Mouse (Mus musculus): ENCODE data around the gene Lrrc29. TPM values are rescaled to one million over a fixed set of nuclear protein-coding genes. Genes with fewer than 3 reads are reported as not detected.

Lrrc29 gene
- polyA plus RNA-seq, 1 experiment, result 13.1 TPM

DNA sequence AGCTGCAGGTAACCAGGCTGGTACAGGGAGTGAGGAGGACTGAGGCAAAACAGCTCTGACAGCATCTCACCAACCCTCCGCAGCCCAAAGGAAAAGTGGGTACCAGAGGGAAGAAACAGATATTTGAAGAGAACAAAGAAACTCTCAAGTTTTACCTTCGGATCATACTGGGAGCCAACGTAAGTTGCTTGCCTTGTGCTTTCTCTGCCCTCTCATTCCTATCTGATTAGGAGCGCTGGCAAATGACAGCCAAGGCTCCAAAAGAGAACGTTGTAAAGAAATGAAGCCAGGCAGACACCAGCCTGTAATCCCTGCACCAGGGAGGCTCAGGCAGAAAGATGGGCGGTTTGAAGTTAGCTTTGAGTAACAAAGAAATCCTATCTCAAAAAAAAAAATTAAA is 890 bp upstream of the Lrrc29 start:
- Histone ChIP-seq H3K36me3 (ENCODE audit: control insufficient read depth, insufficient read depth, low read length) (peaks cover 25% of the 10 kb centered on the region; the same call in 1 of the 2 replicates), H3K4me3 (ENCODE audit: control insufficient read depth, insufficient read depth, low read length) (peak overlapping the region; percentile 74), H3K27ac (ENCODE audit: control insufficient read depth, insufficient read depth, low read length) (no peak overlapping the region), H3K4me1 (replicated peaks; ENCODE audit: control insufficient read depth, insufficient read depth, low read length) (peaks cover 12% of the 10 kb centered on the region), H3K27me3 (ENCODE audit: control insufficient read depth, insufficient read depth, low read length) (no peaks in the 10 kb centered on the region)
- TF ChIP-seq POLR2A (IDR thresholded peaks at IDR 0.05; ENCODE audit: control insufficient read depth, extremely low read depth, insufficient read depth, low read length, poor library complexity) (no peak), CTCF (IDR thresholded peaks at IDR 0.05; ENCODE audit: borderline replicate concordance, control insufficient read depth, extremely low read depth, insufficient read depth, low read length, poor library complexity) (no peak)
- WGBS, result 45% methylated on average over 6 of the region's 6 CpGs
- no peak for DNase-seq

DNA sequence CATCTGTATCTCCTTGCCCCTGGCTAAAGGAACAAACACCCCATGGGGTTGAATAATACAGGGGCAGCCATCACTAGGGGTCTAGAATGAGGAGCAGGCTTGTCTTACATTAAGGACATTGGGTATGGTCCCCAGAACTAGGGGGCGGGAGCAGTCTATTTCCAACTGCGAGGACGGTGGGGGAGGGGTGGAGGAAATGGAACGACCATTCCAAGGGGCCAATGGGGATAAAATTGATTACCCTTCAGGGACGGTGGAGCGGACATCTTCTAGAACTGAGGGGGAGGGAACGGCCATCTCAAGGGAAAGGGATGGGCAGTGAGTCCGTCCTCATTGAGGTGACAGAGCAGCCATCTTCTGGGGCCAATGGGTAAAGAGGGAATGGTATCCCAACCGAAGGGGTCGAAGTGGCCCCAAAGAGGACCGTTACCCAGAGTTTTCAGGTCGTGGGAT is 411 bp downstream of the Lrrc29 start:
- Histone ChIP-seq H3K27ac (ENCODE audit: control insufficient read depth, insufficient read depth, low read length) (no peak overlapping the region), H3K36me3 (ENCODE audit: control insufficient read depth, insufficient read depth, low read length) (peaks cover 22% of the 10 kb centered on the region; the same call in 1 of the 2 replicates), H3K4me1 (replicated peaks; ENCODE audit: control insufficient read depth, insufficient read depth, low read length) (peaks cover 12% of the 10 kb centered on the region), H3K27me3 (ENCODE audit: control insufficient read depth, insufficient read depth, low read length) (no peaks in the 10 kb centered on the region), H3K4me3 (ENCODE audit: control insufficient read depth, insufficient read depth, low read length) (peak overlapping the region; percentile 74)
- no peak for DNase-seq
- TF ChIP-seq POLR2A (IDR thresholded peaks at IDR 0.05; ENCODE audit: control insufficient read depth, extremely low read depth, insufficient read depth, low read length, poor library complexity) (no peak), CTCF (IDR thresholded peaks at IDR 0.05; ENCODE audit: borderline replicate concordance, control insufficient read depth, extremely low read depth, insufficient read depth, low read length, poor library complexity) (no peak)
- WGBS, result 1% methylated on average over 12 of the region's 12 CpGs

DNA sequence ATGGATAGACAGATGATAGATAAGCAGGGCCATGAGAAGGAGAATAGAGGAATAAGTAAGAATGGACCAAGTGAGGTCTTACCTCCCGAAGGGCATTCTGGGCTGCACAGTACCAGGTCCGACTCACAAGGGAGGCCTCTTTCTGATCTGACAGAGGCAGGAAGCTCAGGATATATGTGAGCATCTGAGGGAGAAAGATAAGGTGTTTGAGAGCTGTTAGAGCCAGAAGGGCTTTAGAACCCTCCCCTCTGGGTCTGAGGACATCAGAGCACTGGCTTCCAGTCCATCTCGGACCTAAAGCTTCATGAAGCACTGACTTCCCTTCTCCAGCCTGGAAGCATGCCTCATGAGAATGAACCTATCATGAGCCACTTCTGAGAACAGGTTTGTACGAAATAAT is 2.9 kb downstream of the Lrrc29 start:
- no peak for DNase-seq
- 97% methylated on average over 4 of the region's 4 CpGs for WGBS
- no peak overlapping the region for H3K27ac ChIP-seq (ENCODE audit: control insufficient read depth, insufficient read depth, low read length)
- no peak for TF ChIP-seq CTCF (IDR thresholded peaks at IDR 0.05; ENCODE audit: borderline replicate concordance, control insufficient read depth, extremely low read depth, insufficient read depth, low read length, poor library complexity)
- TF ChIP-seq POLR2A (IDR thresholded peaks at IDR 0.05; ENCODE audit: control insufficient read depth, extremely low read depth, insufficient read depth, low read length, poor library complexity), result no peak
- peaks cover 3% of the 10 kb centered on the region for H3K36me3 ChIP-seq (ENCODE audit: control insufficient read depth, insufficient read depth, low read length)
- H3K4me1 ChIP-seq (replicated peaks; ENCODE audit: control insufficient read depth, insufficient read depth, low read length), result peaks cover 12% of the 10 kb centered on the region
- H3K27me3 ChIP-seq (ENCODE audit: control insufficient read depth, insufficient read depth, low read length), result no peaks in the 10 kb centered on the region
- H3K4me3 ChIP-seq (ENCODE audit: control insufficient read depth, insufficient read depth, low read length), result no peak overlapping the region

DNA sequence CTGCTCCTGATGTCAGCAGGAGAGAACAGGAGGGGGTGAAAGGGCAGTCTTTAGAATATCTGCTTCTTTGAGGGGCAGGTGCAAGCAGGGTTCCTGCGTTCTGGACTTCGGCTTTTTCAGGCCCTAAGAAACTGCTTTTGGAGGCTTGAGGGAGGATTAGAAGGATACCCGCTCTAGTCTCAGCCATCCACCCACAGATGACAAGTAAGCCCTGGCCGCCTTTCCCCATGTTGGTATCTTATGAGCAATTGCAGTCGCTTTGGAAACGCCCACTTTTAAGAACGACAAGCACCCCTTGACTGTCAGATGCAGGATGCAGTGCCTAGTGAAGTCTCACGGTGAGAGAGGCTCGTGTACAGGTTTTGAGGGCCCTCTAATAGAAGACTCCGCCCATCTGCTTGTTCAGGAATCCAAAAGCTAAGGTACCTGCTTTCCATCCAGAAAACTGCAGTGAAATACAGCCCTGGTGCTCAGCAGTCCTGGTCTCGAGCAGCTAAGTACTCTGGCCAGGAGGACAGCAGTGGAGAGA is 7.4 kb downstream of the Lrrc29 start:
- Histone ChIP-seq H3K36me3 (ENCODE audit: control insufficient read depth, insufficient read depth, low read length) (peaks cover 5% of the 10 kb centered on the region; the same call in 1 of the 2 replicates), H3K4me3 (ENCODE audit: control insufficient read depth, insufficient read depth, low read length) (no peak overlapping the region), H3K27me3 (ENCODE audit: control insufficient read depth, insufficient read depth, low read length) (no peaks in the 10 kb centered on the region), H3K4me1 (replicated peaks; ENCODE audit: control insufficient read depth, insufficient read depth, low read length) (no peaks in the 10 kb centered on the region), H3K27ac (ENCODE audit: control insufficient read depth, insufficient read depth, low read length) (no peak overlapping the region)
- 95% methylated on average over 11 of the region's 11 CpGs for WGBS
- TF ChIP-seq POLR2A (IDR thresholded peaks at IDR 0.05; ENCODE audit: control insufficient read depth, extremely low read depth, insufficient read depth, low read length, poor library complexity), result no peak
- no peak for TF ChIP-seq CTCF (IDR thresholded peaks at IDR 0.05; ENCODE audit: borderline replicate concordance, control insufficient read depth, extremely low read depth, insufficient read depth, low read length, poor library complexity)
- DNase-seq, result no peak

DNA sequence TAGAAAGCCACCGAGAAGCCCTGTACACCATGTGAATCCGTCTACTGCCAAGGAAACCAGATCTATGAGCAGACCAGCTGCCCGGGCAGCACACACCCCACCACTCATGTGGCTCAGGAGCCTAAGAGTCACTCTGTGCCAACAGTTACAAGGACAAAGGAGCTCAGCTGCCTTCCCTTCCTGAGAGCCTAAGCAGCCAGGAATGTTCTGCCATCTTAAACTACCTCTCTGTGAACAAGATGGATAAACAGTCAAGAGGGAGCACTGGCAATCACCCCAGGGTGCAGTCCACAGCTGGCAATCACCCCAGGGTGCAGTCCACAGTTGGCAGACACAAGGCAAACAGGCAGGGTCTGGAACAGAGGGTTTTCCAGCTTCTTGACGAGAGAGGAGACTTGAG is 8.1 kb downstream of the Lrrc29 start:
- H3K4me3 ChIP-seq (ENCODE audit: control insufficient read depth, insufficient read depth, low read length), result no peak overlapping the region
- peaks cover 5% of the 10 kb centered on the region; the same call in 1 of the 2 replicates for H3K36me3 ChIP-seq (ENCODE audit: control insufficient read depth, insufficient read depth, low read length)
- no peak for DNase-seq
- no peak for TF ChIP-seq CTCF (IDR thresholded peaks at IDR 0.05; ENCODE audit: borderline replicate concordance, control insufficient read depth, extremely low read depth, insufficient read depth, low read length, poor library complexity)
- no peak overlapping the region for H3K27ac ChIP-seq (ENCODE audit: control insufficient read depth, insufficient read depth, low read length)
- H3K4me1 ChIP-seq (replicated peaks; ENCODE audit: control insufficient read depth, insufficient read depth, low read length), result no peaks in the 10 kb centered on the region
- no peaks in the 10 kb centered on the region for H3K27me3 ChIP-seq (ENCODE audit: control insufficient read depth, insufficient read depth, low read length)
- 96% methylated on average over 4 of the region's 4 CpGs for whole genome bisulfite sequencing

DNA sequence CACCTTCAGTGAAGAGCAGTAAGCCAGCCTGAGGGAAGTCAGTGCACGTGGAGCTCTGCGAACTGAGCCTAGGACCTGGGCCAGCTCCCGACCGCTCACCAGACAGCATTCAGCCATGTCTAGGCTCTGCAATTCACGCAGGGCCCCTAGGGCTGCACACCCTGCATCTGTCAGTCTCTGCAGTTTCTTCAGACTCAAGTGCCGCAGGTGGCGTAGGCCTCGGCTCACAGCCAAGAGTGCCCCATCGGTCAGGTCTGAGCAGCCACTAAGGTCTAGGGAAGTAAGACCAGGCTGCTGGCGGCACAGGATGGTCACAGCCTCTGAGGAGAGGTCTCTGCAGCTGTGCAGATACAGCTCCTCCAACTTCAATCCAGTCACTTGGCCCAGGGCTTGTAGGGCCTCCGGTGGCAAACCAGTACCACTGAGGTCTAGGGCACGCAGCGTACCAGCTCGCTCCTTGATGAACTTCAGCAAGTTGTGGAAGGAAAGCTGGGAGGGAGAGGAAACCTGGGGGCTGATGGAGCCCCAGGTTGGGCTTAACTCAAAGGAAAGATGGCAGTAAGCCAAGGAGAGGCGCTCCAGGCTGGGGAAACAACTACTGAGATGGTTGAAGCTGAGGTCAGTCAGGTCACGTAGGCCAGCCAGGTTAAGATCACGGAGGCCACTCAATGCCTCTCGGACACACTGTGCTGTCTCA is 10.9 kb downstream of the Lrrc29 start:
- no peaks in the 10 kb centered on the region for H3K27me3 ChIP-seq (ENCODE audit: control insufficient read depth, insufficient read depth, low read length)
- TF ChIP-seq CTCF (IDR thresholded peaks at IDR 0.05; ENCODE audit: borderline replicate concordance, control insufficient read depth, extremely low read depth, insufficient read depth, low read length, poor library complexity), result no peak
- no peak for TF ChIP-seq POLR2A (IDR thresholded peaks at IDR 0.05; ENCODE audit: control insufficient read depth, extremely low read depth, insufficient read depth, low read length, poor library complexity)

More for the DNA sequence above, 10.9 kb downstream of the Lrrc29 start:
- WGBS, result 98% methylated on average over 18 of the region's 18 CpGs
- no peak overlapping the region for H3K27ac ChIP-seq (ENCODE audit: control insufficient read depth, insufficient read depth, low read length)
- no peak overlapping the region for H3K4me3 ChIP-seq (ENCODE audit: control insufficient read depth, insufficient read depth, low read length)
- no peak for DNase-seq
- peaks cover 5% of the 10 kb centered on the region; the same call in 1 of the 2 replicates for H3K36me3 ChIP-seq (ENCODE audit: control insufficient read depth, insufficient read depth, low read length)
- H3K4me1 ChIP-seq (replicated peaks; ENCODE audit: control insufficient read depth, insufficient read depth, low read length), result no peaks in the 10 kb centered on the region

Data from thymus, adult 2 months (tissue).